Comparison of ENCODE assay signal across 1 mouse cellular context in the genomic region with DNA sequence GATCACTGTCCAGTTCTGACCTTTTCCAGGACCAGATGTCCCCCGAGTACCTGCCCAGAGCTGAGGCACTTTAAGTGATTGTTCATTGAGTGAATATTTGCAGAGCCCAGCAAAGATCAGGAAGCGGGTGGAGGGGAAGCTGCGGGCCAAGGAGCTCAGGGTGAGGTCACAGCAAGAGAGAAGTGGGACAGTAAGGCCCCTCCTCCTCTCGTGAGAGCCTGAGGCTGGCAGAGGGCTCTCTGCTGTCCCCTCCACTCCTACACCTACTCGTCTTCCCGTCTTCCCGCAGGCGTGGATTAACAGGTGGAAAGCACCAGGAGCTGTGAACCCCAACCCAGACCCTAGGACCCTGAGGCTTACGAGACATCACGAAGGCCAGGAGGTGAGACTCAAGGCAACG.
TF ChIP-seq lines count a peak whose summit lies in the region.

No protein-coding gene starts in this region.

TF ChIP-seq in CH12.LX, 34 proteins besides CTCF, POLR2A, EP300 and RAD21:
- no peak for TF ChIP-seq E2F4 (IDR thresholded peaks at IDR 0.05; ENCODE audit: insufficient replicate concordance, low read depth, low read length)
- no peak for TF ChIP-seq CHD2 (IDR thresholded peaks at IDR 0.05; ENCODE audit: low read length)
- TF ChIP-seq ZMIZ1 (IDR thresholded peaks at IDR 0.05; ENCODE audit: low read depth, low read length) = no peak
- TF ChIP-seq MAFK (IDR thresholded peaks at IDR 0.05; ENCODE audit: insufficient replicate concordance, low read length) = no peak
- no peak for TF ChIP-seq MAX (IDR thresholded peaks at IDR 0.05; ENCODE audit: low read length)
- TF ChIP-seq MXI1 (IDR thresholded peaks at IDR 0.05; ENCODE audit: low read depth, low read length) = no peak
- no peak for TF ChIP-seq RCOR1 (conservative IDR thresholded peaks at IDR 0.05; ENCODE audit: low read depth, low read length)
- no peak for TF ChIP-seq NELFE (IDR thresholded peaks at IDR 0.05; ENCODE audit: low read depth, low read length)
- no peak for TF ChIP-seq HCFC1 (IDR thresholded peaks at IDR 0.05; ENCODE audit: low read depth, low read length)
- no peak for TF ChIP-seq USF2 (conservative IDR thresholded peaks at IDR 0.05; ENCODE audit: low read depth, low read length)
- no peak for TF ChIP-seq PAX5 (IDR thresholded peaks at IDR 0.05; ENCODE audit: low read length)
- no peak for TF ChIP-seq MYC (IDR thresholded peaks at IDR 0.05; ENCODE audit: low read depth, low read length)
- TF ChIP-seq UBTF (IDR thresholded peaks at IDR 0.05; ENCODE audit: low read depth, low read length) = no peak
- TF ChIP-seq ELF1 (IDR thresholded peaks at IDR 0.05; ENCODE audit: low read depth, low read length) = no peak
- no peak for TF ChIP-seq ZC3H11A (IDR thresholded peaks at IDR 0.05; ENCODE audit: low read depth, low read length)
